Mouse (Mus musculus) c-Kit-negative CD71-positive TER-119-positive erythroid progenitor cells, embryonic 14.5 days (primary cell): ENCODE data around the gene Acap2.

Source experiments
- DNase-seq: peaks from one replicate; pipeline ENCODE4 v3.0.0-alpha.2; 2013; ENCODE audit warnings: low read depth, low spot score

Gene Acap2

DNA sequence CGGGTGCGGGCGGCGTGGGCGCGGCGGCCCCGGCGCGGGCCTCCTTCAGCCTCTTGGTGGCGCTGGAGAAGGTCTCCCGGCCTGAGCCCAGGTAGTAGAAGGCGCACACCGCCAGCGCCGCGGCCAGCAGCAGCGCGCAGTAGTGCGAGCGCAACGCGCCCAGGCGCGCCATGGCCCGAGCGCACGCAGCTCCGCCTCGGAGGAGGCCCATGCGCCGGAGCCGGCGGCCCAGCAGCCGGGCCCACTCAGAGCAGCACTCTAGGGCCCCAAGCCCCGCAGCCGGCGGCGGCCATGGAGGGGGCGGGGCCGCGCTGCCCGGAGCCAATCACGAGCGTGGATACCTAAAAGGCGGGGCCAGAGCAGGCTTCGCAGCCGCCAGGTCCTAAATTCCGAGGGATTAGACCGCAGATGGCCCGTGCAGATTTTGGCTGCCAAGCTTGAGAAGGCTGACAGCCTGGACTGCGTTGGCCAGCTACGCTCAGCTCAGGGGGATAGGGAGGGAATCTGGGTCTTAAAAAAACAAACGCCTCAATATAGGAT, 119.8 kb downstream of the Acap2 start, which contains the start of gene Xxylt1:
Xxylt1 (minus strand) TSS at position 308 of the 540 bp plus-strand sequence.
- DNase-seq: peak; percentile 77

DNA sequence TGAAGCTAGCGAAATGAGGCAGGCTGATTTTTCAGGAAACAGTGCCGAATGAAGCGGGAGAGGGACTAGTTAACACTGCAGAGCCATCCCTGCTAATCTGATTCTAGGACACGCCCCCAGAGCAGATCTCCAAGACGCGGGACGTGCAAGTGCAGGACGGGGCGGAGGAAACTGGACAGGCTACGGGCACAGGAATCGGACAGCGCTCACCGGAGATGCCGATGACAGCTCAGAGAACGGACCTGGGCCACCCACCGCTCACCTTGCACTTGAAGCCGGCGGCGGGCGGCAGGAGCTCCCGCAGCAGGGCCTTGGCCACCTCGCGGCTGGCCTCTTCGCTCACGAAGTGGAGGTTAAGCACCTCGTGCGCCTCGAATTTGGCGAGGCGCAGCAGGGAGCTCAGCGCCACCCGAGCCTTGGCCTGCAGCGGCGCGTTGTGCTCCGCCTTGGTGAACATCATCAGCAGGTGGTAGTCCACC, 120.4 kb downstream of the Acap2 start:
- peak; percentile 37 for DNase-seq

DNA sequence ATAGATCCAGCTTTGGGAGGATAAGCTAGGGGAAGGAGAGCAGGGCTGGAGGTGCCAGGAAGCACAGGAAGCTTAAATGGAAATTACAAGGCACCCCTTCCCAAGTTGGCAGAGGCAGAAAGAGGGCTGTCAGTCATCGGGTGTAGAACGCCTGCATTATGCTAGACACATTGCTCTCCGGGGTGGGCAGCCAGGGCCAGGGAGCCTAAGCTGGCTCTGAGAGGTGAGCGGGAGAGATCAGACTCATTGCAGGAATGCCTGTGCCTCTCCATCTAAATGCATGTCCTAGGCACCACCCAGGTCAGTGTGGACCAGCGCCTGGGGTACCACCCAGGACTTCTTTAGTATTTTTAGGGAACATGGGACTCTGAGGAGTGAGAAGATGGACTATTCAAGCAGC, 123.6 kb downstream of the Acap2 start:
- no peak for DNase-seq

DNA sequence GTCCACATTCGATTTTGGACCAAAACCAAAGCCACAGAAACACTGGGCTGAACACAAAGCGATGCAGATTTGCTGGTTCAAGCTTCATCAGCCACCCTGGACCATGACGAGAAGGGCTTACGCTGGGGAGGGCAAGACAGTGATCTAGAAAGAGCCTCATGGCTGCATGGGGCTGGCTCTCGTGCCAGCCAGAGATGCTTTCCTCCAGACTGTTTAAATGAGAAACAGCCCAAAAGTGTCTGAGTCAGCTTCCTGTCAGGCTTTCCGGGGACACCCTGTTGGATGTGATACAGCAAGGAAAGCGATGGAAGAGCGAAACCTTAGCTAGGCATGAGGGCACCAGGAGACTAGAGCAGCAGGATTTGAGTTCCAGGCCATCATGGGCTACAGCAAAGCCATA, 124.6 kb downstream of the Acap2 start:
- no peak for DNase-seq

DNA sequence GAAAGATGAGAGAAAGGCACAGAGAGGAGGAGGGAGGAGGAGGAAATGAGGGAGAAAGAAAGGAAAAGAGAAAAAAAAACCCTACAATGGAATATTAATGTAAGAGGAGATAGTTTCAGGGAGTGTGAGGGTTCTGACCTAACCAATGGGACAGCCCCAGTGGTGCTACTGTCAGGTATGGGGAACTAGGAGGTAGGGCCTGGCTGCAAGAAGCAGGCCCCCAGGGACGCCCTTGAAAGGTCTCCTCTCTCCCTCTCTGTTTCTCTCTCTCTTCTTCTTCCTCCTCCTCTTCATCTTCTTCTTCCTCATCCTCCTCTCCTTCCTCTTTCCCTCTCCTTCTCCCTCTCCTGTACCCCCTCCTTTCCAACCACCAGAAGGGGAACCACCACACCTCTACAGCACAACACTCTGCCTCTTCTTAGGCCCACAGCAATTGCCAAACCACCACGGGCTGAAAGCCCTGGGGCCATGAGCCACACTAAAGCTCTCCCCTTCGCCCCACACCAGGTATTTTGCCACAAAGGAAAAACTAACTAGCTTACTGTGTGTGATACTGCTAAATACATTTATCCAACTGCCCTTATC, 126.6 kb downstream of the Acap2 start:
- DNase-seq: no peak

DNA sequence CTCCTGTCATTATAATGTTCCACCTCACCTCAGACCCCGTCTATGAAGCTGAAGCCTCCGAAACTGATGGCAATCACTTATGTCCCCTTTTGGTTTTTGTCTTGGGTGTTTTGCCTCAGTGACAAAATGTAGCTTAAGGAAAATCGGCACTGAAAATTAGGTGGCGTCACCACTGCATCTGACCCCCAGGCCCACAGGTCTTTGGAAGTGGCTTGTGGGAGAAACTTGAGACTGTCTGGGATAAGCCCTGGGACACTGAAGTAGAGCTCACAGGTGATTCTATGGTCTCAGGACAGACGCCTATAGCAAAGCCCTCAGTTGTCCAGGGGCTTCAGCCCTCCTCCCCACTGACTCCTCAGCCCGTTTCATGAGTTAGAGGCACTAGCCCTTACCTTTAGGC, 129.3 kb downstream of the Acap2 start:
- no peak for DNase-seq

DNA sequence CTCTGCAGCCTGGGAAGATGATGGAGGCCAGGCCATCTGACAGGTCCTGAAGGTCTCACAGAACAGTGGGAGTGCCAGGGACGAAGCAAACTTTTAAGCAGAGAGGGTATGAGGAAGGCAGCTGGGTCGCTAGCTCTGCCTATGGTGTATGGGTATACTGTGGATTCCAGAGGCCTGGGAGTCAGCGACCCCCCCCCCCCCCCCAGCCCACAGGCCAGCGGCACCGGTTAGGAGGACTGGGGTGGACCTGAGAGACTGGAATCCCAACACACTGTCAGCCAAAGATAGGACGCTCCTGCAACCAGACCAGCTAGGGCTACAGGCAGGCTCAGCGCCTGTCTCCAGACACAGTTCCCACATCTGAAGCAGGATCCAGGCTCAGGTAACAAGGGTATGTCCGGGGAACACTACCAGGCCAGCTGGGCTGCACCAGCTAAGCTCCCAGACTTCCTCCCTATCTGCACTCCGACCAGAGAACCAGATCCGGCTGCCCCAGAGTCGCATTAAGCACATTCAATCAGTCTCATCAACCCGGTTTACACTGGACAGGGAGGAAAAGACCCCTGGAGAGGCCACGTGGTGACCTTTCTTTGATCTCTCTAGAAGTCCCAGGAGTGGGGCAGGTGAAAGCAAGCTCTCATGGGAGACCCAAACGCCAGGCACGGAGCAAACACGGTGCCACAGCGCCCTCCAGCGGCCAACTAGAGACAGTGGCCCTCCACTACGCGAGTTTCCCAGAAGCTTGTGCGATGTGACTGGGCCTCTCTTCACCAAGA, 130.5 kb downstream of the Acap2 start:
- DNase-seq: no peak

DNA sequence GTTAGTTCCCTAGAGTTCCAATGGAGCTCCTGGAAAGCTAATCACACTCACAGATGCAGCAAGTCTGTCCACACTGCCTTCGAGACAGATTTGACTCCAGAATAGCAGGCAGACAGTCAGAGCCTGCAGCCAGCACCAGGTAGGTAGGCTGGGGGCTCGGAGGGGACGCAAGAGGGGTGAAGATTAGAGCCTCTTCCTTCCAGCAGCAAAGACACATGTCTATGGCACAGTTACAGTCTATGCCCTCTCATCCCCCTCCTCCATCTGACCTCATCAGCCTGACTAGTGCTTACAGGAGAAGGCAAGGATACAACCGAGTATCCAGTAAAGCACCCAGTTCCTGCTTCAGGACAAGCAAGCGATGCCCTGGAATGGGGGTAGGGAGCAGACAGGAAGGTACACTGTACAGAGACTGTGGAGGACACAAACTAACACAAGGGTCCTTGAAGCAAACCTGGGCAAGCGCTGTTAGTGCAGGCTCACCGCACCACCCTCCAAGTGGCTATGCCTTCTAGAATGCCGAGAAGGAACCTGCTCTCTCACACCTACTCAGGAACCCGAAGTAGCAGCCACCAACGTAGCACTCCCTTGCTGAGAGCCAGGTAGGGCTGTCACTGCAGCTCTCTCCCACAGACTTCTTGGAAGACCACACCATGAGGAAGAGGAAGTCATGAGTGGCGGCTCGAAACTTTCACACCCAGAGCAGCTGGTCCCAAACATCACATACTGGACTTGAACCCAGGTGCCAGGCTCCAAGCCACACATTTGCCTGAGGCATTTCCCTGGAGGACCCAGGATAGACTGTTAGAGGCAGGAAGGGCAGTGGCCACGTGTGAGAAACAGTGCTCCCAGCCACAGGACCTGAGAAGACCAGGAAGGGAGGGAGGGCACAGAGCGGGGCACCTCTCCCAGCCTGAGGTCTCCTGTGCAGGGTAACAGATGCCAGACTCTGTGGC, 131.6 kb downstream of the Acap2 start:
- no peak for DNase-seq

DNA sequence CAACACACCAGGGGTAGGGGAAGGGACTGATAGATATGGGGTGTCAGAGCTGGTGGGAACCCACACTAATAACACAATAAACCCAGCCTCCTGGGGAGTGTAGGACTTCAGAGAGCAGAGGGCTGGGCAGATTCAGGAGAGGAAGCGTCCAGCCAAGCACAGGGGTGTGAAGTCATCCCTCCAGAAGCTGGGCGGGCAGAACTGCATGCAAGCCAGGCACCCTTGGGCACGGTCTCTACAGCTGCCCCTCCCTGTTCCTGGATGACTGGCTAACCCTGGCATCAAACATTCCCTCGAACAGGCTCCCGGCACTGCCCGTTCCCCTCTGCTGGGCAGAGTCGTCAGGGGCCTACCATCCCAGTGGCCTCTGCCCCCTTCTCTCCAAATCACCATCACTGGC, 132.8 kb downstream of the Acap2 start:
- no peak for DNase-seq

DNA sequence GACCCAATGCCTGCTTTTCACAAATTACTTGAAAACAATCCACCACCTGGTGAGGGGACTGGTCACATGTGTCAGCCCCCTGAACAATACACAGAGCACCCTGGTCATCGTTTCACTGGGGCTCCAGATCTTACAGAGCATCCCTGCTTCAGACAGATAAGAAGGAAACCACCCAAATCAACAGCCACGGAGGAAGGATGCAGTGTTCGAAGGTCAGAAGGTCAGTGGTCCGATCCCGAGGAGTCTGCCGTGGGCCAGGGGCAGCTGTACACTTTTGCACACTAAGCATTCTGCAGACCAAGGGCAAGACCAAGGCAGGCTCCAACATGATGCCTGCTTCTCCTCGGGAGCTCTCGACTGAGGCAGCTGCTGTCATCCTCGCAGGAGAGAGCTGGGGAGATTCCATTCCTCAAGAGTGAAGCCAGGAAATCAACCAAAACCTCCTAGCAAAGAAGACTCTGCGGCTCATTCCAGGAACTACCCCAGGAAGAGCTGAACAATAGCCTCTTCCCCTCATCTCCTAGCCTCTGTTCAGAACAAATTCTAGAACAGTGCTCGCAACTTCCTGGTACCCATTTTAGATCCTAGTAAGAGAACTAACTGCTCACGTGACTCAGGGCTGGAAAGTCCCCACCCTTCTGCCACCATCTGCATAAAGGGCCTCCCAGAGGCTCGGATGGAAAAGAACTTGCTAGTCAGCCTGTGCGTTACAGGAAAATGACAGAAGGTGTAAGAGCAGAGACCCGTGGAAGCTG, 134.5 kb downstream of the Acap2 start:
- DNase-seq: no peak

DNA sequence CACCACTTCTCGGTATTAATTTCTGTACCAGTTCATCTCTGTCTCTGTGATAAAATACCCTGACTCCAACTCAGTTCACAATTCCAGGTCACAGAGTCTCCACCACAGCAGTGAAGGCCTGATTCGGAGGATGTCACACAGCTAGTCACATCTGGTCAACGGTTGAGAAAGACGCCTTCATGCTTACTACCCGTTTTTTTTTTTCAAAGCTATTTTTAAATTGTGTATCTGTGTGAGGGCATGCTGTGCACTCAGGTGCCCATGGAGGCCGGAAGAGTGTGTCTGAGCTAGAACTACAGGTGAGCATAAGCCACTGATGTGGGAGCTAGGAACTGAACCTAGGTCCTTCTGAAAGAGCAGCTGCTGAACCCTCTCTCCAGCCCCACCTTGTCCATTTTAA, 136.3 kb downstream of the Acap2 start:
- no peak for DNase-seq

DNA sequence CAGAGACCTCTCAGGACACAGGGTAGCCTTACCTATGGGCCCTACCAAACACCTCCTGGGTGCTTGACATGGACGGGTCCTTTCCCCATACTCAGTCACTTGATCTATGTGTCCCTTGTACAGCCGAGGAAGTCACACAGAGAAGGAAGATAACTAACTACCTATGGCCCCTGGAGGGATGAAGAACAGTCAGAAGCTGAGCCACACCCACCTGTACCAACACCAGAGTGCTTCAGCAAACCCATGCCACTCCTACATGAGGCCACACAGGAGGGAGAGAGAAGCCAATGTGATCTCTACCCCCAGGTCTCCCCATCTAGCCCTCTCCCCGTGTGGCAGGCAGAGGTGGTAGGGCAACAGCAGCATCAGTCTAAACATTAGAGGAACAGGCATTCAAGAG, 138.1 kb downstream of the Acap2 start:
- no peak for DNase-seq

DNA sequence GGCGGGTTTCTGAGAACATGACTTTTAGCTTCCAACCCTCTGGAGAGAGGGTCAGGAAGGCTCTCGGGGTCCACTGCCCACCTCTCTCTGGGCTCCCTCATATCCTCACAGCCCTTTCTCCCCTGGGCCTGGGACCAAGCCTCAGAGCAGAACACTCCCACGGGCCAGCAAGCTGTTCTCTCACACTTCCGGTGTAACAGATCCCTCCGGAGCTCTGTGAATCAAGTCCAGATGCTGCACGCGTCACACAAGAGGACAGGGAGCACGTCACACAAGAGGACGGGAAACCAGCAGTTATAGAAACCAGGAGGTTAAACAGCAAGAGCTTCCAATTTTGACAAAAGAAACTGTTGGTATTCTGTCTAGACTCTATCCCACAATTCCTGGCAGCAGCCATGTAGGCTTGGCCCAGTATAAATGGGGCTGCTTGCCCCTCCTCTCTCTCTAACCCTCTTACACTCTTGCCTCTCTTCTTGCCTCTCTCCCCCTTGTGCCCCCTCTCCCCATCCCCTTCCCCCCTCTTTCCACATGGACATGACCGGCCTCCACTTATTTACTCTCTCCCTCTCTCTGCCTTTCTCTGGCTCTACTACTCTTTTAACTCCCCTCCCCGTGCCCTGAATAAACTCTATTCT, 139.7 kb downstream of the Acap2 start:
- DNase-seq: no peak

DNA sequence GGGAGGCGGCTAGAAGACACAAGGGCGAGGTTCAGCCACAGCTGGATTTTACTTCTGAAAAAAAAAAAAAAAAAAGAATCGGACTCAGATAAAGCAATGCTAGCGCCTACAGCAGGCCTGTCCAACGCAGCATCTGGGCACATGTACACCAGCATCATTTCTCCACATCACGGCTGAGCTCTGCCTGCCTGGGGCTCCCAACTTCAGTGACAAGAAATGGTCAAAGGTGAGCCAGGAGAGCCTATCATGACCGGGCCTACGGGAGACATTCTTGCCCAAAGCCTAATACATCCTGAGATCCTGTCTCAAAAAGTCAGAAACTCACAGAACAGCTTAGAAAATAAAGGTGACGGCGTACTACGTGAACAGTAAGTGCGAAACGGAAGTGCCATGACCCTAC, 140.3 kb downstream of the Acap2 start:
- DNase-seq: no peak

DNA sequence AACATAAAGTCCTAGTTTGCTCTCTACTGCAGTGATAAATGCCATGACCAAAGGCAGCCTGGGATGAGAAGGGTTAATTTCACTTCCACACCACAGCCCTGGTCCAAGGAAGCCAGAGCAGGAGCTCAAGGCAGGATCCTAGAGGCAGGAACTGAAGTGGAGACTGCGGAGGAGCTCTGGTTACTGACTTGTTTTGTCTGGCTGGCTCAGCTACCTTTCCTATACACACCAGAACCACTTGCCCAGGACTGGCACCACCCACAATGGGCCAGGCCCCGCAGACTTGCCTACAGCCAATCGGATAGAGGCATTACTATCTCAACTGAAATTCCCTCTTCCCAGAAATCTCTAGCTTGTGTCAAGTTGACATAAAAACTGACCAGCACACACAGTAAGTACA, 140.8 kb downstream of the Acap2 start:
- no peak for DNase-seq

DNA sequence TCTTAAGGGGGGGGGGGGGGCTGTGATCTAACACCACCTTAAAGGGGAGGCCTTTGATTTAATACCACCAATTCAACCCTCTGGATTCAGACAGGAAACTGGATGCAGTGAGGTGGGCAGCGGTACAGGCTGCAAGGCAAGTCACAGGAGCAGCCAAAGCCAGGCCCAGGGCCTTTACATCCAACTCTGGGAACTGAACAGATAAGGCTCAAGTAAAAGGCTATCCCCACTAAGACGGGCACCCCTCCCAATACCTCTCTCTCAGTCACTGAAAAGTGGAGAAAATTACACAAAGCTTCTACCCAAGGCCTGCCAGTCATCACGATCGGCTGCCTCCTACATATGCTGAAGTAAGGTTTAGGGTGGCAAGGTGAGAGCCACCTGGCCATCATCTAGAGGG, 141.3 kb downstream of the Acap2 start:
- DNase-seq: no peak

DNA sequence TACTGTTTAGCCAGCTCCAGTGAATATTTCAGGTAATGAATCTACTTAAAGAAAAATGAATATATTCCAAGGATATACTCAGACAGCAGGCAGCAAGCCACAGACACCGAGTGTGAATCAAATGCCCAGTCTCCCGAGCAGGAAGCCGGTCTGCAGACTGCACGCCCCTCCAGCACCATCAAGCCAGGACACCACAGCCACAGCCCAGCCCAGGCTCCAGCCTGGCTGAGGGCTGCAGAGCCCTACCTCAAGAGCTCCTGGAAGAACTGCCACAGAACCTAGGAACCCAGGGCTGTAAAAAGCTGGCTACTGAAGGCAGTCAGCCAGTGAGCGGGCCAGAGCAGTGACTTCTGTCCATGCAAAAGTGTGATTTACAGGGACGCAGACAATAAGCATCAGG, 148.2 kb downstream of the Acap2 start:
- DNase-seq: no peak

DNA sequence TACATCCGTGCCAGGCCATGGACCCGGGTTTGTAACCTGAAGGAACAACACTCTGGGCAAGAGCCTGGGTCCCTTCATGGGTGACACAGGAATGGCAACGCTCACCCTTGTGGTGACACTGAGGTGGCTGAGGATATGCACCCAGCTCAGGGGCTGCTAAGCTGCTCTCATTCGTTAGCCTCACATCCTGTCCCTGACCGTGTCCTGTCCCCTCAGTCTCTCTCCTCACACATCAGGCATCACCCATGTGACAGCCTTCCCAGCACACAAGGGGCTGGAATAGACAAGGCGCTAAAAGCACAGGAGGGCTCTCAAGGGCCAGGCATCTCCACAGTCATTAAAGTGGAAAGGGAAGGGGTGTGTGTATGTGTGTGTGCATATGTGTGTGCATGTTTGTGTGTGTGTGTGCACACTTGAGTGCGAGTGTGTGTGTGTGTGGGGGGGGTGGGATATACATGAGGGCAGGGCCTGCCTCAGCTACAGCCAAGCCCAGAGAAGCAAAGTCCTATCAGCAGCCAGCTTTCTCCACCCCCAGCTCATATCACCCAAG, 148.8 kb downstream of the Acap2 start:
- DNase-seq: no peak

DNA sequence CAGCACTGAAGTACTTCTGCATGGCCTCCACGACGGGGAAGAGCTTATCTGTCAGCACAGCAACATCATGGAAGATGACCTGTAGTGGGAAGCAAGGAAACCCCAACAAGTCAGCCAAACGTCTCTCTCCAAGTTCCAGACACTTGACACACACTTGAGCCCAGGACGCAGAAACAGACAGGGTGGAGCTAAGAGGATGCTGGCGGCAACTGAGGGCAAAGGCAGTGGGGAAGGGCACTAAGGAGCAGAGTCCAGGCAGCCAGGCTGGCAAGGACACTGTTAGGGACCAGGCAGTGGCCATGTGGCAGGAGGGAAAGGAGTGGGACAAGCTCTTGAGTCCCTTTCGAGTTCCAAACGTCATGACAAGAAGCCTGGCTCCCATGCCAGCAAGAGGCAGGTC, 150.3 kb downstream of the Acap2 start:
- DNase-seq: no peak

DNA sequence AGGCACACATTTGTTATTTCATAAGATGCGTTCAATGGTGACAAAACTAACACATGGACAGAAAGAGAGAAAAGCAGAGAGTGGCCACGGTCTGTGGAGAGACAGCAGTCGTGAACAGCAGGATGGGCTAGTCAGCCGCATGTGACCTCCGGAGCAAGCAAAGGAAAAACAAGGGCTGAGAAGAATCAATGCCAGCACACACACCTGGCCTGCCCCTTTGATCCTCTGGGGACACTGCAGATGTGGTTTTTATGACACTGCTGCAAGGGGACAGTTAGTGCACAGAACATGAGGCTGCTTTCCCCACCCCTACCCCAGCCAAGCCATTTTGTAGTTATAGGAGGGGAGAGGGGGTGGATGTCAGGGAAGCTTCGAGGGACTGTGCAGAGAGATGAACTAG, 152.9 kb downstream of the Acap2 start:
- no peak for DNase-seq
